Mouse (Mus musculus) olfactory bulb, adult 2 months (tissue): ENCODE results near the gene Gtpbp3.

ENCODE experiments used
- CTCF ChIP-seq: fragments of 200-500 bp; IDR thresholded peaks from 2 replicates; pipeline ENCODE4 v1.5.1; 2012; ENCODE audit warnings: low read depth, mild to moderate bottlenecking, low read length, moderate library complexity; ENCODE audit not compliant: insufficient read depth
- POLR2A ChIP-seq: fragments of 200-500 bp; IDR thresholded peaks from 2 replicates; pipeline ENCODE4 v1.6.1; 2012; ENCODE audit warnings: mild to moderate bottlenecking, low read depth, low read length, moderate library complexity; ENCODE audit not compliant: insufficient read depth

DNA sequence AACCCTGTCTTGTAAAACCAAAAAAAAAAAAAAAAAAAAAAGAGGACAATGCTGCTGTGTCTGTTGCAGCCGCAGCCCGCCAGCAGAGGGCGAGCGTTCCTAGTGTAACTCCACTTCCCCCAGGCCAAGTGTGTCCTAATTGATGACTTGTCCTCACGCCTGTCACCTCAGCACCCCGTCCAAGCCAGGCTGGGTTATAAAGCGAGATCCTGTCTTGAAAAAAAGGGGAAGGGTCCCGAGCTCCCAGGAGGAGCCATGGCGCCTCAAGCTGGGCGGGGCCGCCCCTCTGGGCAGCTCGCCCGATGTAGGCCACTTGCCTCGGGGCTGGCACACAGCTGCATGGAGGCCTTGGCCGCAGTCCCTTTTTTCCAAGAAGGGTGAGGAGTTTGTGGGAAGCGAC lies 7.1 kb downstream of the Gtpbp3 start:
- TF ChIP-seq POLR2A (no peak), CTCF (peak; percentile 86)
